Mouse (Mus musculus): Measurements from ENCODE around the gene Bcas3.
"Not testable (repeated sequence)": the region's sequence is repeated elsewhere in the genome, so short reads cannot be mapped to it uniquely, and the experiment has no call there.

Gene Bcas3

GRCm38 (mm10) chr11:85710155-85710554, 357.2 kb downstream of the Bcas3 start:
- no peak for DNase-seq (ENCODE audit: low read depth, low spot score)

GRCm38 (mm10) chr11:85712026-85712804, 359.2 kb downstream of the Bcas3 start:
- no peak for DNase-seq (ENCODE audit: low read depth, low spot score)

GRCm38 (mm10) chr11:85712860-85713813, 360.2 kb downstream of the Bcas3 start:
- peak; percentile 1 for DNase-seq (ENCODE audit: low read depth, low spot score)

- DNase-seq (ENCODE audit: low read depth, low spot score) = no peak
Measured at GRCm38 (mm10) chr11:85713814-85714208, 360.8 kb downstream of the Bcas3 start.

- no peak for DNase-seq (ENCODE audit: low read depth, low spot score)
Measured at GRCm38 (mm10) chr11:85714312-85714931, 361.5 kb downstream of the Bcas3 start.

GRCm38 (mm10) chr11:85716730-85717129, 363.8 kb downstream of the Bcas3 start:
- DNase-seq (ENCODE audit: low read depth, low spot score) = not testable (repeated sequence)

- DNase-seq (ENCODE audit: low read depth, low spot score) = no peak
Measured at GRCm38 (mm10) chr11:85719091-85719490, 366.1 kb downstream of the Bcas3 start.

- no peak for DNase-seq (ENCODE audit: low read depth, low spot score)
Measured at GRCm38 (mm10) chr11:85719766-85720165, 366.8 kb downstream of the Bcas3 start.

- DNase-seq (ENCODE audit: low read depth, low spot score) = no peak
Measured at GRCm38 (mm10) chr11:85720269-85720773, 367.4 kb downstream of the Bcas3 start.

GRCm38 (mm10) chr11:85721986-85722385, 369.0 kb downstream of the Bcas3 start:
- DNase-seq (ENCODE audit: low read depth, low spot score) = no peak

- no peak for DNase-seq (ENCODE audit: low read depth, low spot score)
Measured at GRCm38 (mm10) chr11:85724159-85724558, 371.2 kb downstream of the Bcas3 start.

- no peak for DNase-seq (ENCODE audit: low read depth, low spot score)
Measured at GRCm38 (mm10) chr11:85729725-85730124, 376.8 kb downstream of the Bcas3 start.

- no peak for DNase-seq (ENCODE audit: low read depth, low spot score)
Measured at GRCm38 (mm10) chr11:85732462-85733012, 379.6 kb downstream of the Bcas3 start.

- no peak for DNase-seq (ENCODE audit: low read depth, low spot score)
Measured at GRCm38 (mm10) chr11:85733577-85733976, 380.6 kb downstream of the Bcas3 start.

GRCm38 (mm10) chr11:85734317-85735211, 381.6 kb downstream of the Bcas3 start:
- no peak for DNase-seq (ENCODE audit: low read depth, low spot score)

- DNase-seq (ENCODE audit: low read depth, low spot score) = no peak
Measured at GRCm38 (mm10) chr11:85737227-85737626, 384.3 kb downstream of the Bcas3 start.

- DNase-seq (ENCODE audit: low read depth, low spot score) = no peak
Measured at GRCm38 (mm10) chr11:85737893-85738292, 384.9 kb downstream of the Bcas3 start.

GRCm38 (mm10) chr11:85738585-85738984, 385.6 kb downstream of the Bcas3 start:
- no peak for DNase-seq (ENCODE audit: low read depth, low spot score)

GRCm38 (mm10) chr11:85739266-85739977, 386.5 kb downstream of the Bcas3 start:
- DNase-seq (ENCODE audit: low read depth, low spot score) = no peak

- no peak for DNase-seq (ENCODE audit: low read depth, low spot score)
Measured at GRCm38 (mm10) chr11:85746373-85746772, 393.4 kb downstream of the Bcas3 start.
